Mouse (Mus musculus) heart, embryonic 15.5 days (tissue): Measurements from ENCODE around the gene Smc3. TPM values are rescaled to one million over a fixed set of nuclear protein-coding genes. Genes with fewer than 3 reads are reported as not detected.

Source experiments
- ATAC-seq: fragments of 200-750 bp; cut with Nextera tagmentation; replicated peaks from 2 replicates; pipeline ENCODE4 v1.8.0; 2017; ENCODE audit warnings: low read depth, moderate TSS enrichment; ENCODE audit not compliant: insufficient number of reproducible peaks, insufficient read depth, low FRiP score
- H3K27ac ChIP-seq: fragments of 300-500 bp; sonication (generic); 2 replicates; pipeline ENCODE4 v1.5.1; 2015; ENCODE audit warnings: mild to moderate bottlenecking, inconsistent platforms
- H3K27me3 ChIP-seq: fragments of 300-500 bp; sonication (generic); 2 replicates; pipeline ENCODE4 v1.6.1; 2015; ENCODE audit warnings: inconsistent platforms
- H3K36me3 ChIP-seq: fragments of 300-500 bp; sonication (generic); 2 replicates; pipeline ENCODE4 v1.6.1; 2015; ENCODE audit warnings: mild to moderate bottlenecking, inconsistent platforms
- H3K4me1 ChIP-seq: fragments of 300-500 bp; sonication (generic); replicated peaks from 2 replicates; pipeline ENCODE4 v1.6.1; 2015; ENCODE audit warnings: inconsistent platforms
- H3K4me2 ChIP-seq: fragments of 300-500 bp; sonication (generic); 2 replicates; pipeline ENCODE4 v1.6.1; 2015; ENCODE audit warnings: inconsistent platforms, mild to moderate bottlenecking, moderate library complexity
- H3K4me3 ChIP-seq: fragments of 300-500 bp; sonication (generic); 2 replicates; pipeline ENCODE4 v1.5.1; 2015; ENCODE audit warnings: mild to moderate bottlenecking, inconsistent platforms
- H3K9ac ChIP-seq: fragments of 300-500 bp; sonication (generic); 2 replicates; pipeline ENCODE4 v1.6.1; 2015; ENCODE audit warnings: mild to moderate bottlenecking, inconsistent platforms
- H3K9me3 ChIP-seq: fragments of 300-500 bp; sonication (generic); replicated peaks from 2 replicates; pipeline ENCODE4 v1.6.1; 2016; ENCODE audit warnings: inconsistent platforms
- WGBS: fragments of 180-500 bp; shearing (Covaris S2); methylation state at CpG from one replicate; pipeline ENCODE4 v1.1.7; 2015; ENCODE audit warnings: mixed read lengths; 5-methylcytosine and 5-hydroxymethylcytosine counted together
- polyA plus RNA-seq: library from polyadenylated mRNA; unstranded; fragments of >200 nt; fragmentation: Nextera tagmentation; extraction: Ambion mirVana; gene quantifications from 2 replicates; pipeline ENCODE4 v1.2.1, GENCODE M21; 2015

The Smc3 gene
- polyA plus RNA-seq: 37.9 and 38.9 TPM in 2 replicates

DNA sequence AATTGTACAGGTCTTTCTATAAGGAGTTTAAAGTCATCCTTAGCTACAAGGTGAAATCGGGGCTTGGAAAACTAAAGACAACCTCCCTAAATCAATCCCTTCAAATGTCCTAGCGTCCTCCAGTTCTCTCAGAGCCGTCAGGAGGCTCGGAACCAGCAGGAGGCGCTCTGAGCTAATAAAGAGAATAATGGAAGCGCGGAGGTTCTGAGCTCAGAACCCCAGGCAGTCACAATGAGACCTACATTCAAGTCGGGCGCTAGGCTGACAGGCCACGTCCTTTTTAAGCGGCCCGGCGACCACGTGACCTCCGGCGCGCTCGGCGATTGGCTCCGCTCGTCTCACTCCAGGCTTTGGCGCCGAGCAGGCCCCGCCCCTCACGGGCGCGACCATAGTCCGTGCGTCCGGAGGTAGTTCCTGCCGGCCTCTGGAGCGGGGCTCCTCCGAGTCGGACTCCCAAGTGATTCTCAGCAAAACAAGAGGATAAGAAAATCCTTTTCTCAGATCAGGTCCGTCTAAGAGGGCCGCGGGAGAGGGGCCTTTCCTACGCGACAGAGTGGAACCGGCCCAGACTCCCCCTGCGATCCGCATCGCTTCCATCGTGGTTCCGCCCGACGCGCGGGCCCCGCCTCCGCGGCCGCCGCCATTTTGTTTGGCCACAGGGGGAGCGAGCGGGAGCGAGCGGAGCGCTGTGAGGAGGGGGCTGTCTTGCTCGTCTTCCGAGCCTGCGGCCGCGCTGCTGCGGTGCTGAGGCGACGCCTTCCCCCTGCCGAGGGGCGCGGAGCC lies at the start of gene Smc3:
Gene Smc3, plus strand, starts transcription at position 642 of the 783 bp plus-strand sequence.
- Histone ChIP-seq H3K9ac (peak within 1 kb of the TSS; percentile 92), H3K27me3 (no peaks in the 10 kb centered on the region), H3K4me1 (peaks cover 18% of the 10 kb centered on the region), H3K36me3 (peaks cover 7% of the 10 kb centered on the region; the same call in 1 of the 2 replicates), H3K4me3 (peak within 1 kb of the TSS; percentile 84), H3K4me2 (peak within 1 kb of the TSS; percentile 88), H3K9me3 (no peaks in the 10 kb centered on the region), H3K27ac (peak within 1 kb of the TSS; percentile 92)
- ATAC-seq: peak; percentile 96
- WGBS: under 1% methylated on average over 70 of the region's 70 CpGs

DNA sequence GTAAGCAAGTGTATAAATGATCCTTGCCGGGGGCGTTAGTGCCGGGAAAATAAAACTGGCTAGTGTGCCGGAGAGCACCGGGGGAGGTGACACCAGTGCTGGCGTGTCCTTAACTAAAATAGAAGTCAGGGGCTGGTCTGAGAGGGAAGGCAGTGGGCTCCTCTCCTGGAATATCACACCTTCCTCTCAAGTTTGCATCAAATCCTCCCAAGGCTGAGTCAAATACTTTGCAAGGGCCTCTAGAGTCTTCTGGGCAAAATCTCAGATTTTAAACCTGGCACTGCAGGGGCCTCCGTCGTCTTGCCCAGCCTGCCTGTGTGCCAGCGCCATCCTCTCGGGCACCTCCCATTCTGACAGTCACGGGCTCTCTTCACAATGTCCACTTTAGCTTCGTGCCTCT lies 49.2 kb upstream of the Smc3 start:
- ATAC-seq: no peak
- WGBS: 59% methylated on average over 12 of the region's 12 CpGs
- Histone ChIP-seq H3K9ac (no peak overlapping the region), H3K4me2 (no peak overlapping the region), H3K4me3 (no peak overlapping the region), H3K27me3 (no peaks in the 10 kb centered on the region), H3K9me3 (no peaks in the 10 kb centered on the region), H3K36me3 (no peaks in the 10 kb centered on the region), H3K4me1 (peaks cover 13% of the 10 kb centered on the region; the same call in 1 of the 2 replicates), H3K27ac (no peak overlapping the region)

DNA sequence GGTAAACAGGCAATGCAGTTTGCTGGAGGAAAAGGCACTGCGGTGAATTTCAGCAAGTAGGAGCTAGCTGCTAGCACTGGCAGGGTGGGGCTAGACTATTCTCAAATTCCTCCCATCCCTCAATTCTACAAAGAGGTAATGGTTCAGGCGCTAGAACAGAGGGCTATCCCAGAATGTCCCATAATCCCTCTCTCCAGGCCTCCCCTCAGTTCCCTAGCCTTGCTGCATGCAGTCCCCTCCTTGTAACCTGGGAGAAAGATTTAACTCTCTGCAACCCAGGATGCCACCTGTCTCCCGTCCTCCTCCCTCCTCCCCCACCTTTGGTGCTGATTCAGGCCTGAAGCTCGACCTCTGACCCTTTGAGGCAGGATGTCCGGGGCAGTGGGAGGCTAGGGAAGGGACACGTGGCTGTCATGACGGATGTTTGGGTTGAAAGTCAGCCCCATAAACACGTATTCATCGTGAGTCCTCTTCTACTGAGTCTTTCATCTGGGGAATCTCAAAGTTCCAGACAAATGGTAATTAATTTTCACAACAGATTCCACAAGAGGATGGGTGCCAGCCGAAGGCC lies 47.9 kb upstream of the Smc3 start:
- Histone ChIP-seq H3K36me3 (no peaks in the 10 kb centered on the region), H3K27me3 (no peaks in the 10 kb centered on the region), H3K27ac (no peak overlapping the region), H3K9ac (no peak overlapping the region), H3K4me3 (no peak overlapping the region), H3K4me1 (peaks cover 16% of the 10 kb centered on the region), H3K4me2 (no peak overlapping the region), H3K9me3 (no peaks in the 10 kb centered on the region)
- 47% methylated on average over 10 of the region's 10 CpGs for WGBS
- ATAC-seq: no peak

DNA sequence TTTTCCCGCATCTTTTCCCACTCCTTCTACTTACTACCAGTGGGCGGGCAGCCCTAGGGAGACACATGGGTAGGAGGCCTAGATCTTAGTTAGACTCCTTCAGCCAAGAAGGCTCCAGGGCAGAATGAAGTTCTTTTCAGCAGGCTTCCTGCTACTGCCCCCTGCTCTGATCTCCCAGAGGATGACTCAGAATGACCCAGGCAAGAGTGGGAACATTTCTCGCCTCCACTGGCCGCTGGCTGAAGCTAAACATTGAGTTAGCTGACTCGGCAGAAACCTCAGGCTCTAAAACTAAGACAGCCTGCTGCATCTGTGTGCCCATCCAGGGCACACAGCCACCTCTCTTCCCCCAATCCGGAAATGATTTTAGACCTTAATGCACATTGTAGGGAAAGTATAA lies 47.4 kb upstream of the Smc3 start:
- Histone ChIP-seq H3K4me3 (no peak overlapping the region), H3K36me3 (no peaks in the 10 kb centered on the region), H3K27me3 (no peaks in the 10 kb centered on the region), H3K9ac (no peak overlapping the region), H3K27ac (no peak overlapping the region), H3K4me1 (peaks cover 19% of the 10 kb centered on the region), H3K9me3 (no peaks in the 10 kb centered on the region), H3K4me2 (no peak overlapping the region)
- WGBS: 43% methylated on average over 6 of the region's 6 CpGs
- ATAC-seq: no peak

DNA sequence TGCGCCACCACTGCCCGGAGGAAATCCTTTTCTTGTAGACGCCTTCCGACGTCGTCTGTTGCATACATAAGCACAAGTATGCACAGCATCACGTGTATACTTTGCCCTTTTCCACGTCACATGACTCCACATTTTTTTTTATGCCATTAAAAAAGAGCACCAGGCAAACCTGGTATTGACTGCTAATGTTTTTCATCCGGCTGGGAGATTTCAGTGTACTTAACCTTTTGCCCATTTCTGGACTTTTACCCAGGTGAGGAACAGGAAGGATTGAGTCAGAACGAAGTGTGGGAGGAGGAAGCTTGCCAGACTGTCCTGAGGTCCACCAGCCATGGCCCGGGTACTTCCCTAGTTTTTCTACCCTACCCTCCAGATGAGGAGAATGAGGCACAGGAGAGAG lies 45.8 kb upstream of the Smc3 start:
- H3K4me3 ChIP-seq: no peak overlapping the region
- no peak overlapping the region for H3K4me2 ChIP-seq
- no peak overlapping the region for H3K27ac ChIP-seq
- H3K9me3 ChIP-seq: no peaks in the 10 kb centered on the region
- H3K27me3 ChIP-seq: no peaks in the 10 kb centered on the region
- no peaks in the 10 kb centered on the region for H3K36me3 ChIP-seq
- no peak overlapping the region for H3K9ac ChIP-seq
- H3K4me1 ChIP-seq: peaks cover 19% of the 10 kb centered on the region
- no peak for ATAC-seq
- WGBS: 82% methylated on average over 11 of the region's 11 CpGs

DNA sequence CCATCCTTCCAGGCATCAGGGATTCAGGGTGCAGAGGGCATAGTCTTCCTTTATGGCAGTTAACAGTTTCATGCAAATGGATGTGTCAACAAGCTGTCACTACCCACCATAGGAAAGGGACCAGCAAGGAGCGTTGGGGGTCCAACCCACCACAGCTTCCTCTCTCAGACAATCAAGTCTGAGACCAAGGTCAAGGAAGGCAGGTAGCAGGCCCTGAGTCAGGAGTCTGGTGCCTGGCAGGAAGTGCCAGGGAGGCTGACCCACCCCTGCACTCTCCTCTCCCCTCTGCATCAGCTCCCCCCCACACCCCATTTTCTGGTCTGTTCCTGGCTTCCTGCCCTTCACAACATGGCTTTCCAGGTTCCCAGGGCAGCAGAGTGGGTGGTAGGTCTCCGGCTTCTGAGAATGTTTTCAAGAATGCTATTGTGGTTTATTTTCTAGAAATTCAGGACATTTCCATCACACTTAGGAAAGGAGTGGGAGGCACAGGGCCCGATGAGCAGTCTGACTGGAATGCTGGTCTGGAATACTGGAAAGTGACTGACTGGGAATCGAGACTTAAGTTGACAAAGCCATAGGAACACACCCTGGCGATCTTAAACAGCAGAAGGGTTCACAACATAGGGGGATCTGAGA lies 45.1 kb upstream of the Smc3 start:
- H3K27ac ChIP-seq: no peak overlapping the region
- H3K4me3 ChIP-seq: no peak overlapping the region
- ATAC-seq: no peak
- peaks cover 19% of the 10 kb centered on the region for H3K4me1 ChIP-seq
- H3K36me3 ChIP-seq: no peaks in the 10 kb centered on the region
- H3K27me3 ChIP-seq: no peaks in the 10 kb centered on the region
- H3K4me2 ChIP-seq: no peak overlapping the region
- no peak overlapping the region for H3K9ac ChIP-seq
- H3K9me3 ChIP-seq: no peaks in the 10 kb centered on the region
- 59% methylated on average over 5 of the region's 5 CpGs for WGBS

DNA sequence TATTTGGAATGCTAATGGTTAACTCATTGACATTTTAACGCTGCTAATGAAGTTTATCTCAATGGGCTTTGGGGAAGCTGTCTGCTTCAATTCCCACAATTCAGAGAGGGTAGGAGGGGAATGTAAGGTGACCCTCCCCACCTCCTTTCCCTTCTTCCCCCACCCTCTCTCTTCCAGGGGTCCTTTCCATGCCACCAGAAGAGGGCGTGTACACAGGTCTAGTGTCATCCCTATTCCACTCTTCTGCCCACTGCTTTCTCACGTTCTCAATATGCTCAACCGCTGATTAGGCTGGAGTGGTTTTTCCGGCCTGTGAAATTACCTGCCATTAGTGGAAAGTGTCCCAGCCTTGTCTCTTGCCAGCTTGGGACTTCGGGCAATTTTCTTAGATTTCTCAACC lies 43.4 kb upstream of the Smc3 start:
- Histone ChIP-seq H3K27me3 (no peaks in the 10 kb centered on the region), H3K27ac (no peak overlapping the region), H3K9me3 (no peaks in the 10 kb centered on the region), H3K4me2 (peak overlapping the region; percentile 60), H3K4me3 (peak overlapping the region; percentile 29), H3K9ac (no peak overlapping the region), H3K4me1 (peaks cover 14% of the 10 kb centered on the region), H3K36me3 (no peaks in the 10 kb centered on the region)
- WGBS: 25% methylated on average over 6 of the region's 6 CpGs
- ATAC-seq: no peak

DNA sequence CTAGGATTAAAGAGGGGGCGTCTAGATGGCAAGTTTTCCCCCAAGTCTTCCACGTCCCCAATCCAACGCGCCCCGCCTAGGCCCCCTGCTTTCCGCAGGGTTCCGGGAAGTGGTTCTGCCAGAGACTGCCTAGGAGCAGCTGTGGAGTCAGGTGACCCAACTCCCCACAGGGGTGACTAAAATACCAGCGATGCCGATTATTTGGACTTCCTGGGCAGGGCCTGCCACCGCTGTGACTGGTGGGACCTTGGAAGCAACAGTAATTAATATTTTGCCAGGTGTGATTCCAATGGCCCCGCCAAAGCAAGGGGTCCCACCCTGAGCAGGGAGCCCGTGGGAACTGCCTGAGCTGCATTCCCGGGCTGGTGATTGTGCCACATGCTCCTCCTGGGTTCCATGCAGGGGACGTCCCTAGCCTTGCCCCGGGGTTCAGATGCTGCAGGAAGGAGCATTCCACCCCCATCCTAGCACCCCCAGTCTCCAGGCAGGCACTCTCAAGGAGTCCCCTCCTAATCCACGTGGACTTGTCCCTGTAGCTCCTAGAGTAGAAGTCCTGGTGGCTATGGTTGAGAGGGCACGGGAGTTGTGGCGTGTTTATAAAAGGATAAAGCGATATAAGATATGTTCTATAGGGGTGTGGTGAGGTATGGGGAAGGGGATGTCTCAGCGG lies 42.8 kb upstream of the Smc3 start:
- Histone ChIP-seq H3K4me2 (peak overlapping the region; percentile 60), H3K36me3 (no peaks in the 10 kb centered on the region), H3K4me3 (peak overlapping the region; percentile 29), H3K9ac (no peak overlapping the region), H3K27me3 (no peaks in the 10 kb centered on the region), H3K27ac (no peak overlapping the region), H3K4me1 (peaks cover 13% of the 10 kb centered on the region), H3K9me3 (no peaks in the 10 kb centered on the region)
- peak; percentile 62; the same call in 1 of the 2 replicates for ATAC-seq
- WGBS: 26% methylated on average over 20 of the region's 20 CpGs

DNA sequence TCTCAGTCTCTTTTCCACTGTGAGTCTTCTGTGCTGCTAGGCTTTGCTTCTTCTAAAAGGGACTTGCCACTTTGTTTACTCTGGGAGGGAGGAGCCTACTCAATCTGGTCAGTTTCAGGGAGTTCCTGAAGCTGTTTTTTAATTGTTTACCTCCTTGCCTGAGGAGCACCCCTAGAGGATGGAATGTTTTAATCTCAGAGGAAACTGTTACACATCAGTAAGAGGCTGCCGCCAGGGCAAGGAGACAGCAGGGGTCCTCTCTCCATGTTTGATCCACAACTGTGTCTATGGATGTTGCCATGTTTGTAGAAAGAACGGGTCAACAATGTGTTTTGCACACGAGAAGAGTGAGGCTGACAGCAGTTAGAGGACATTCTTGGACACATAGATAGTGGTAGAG lies 39.8 kb upstream of the Smc3 start:
- ATAC-seq: no peak
- no peak overlapping the region for H3K4me3 ChIP-seq
- H3K4me2 ChIP-seq: no peak overlapping the region
- WGBS: 81% methylated on average over 3 of the region's 3 CpGs
- H3K9ac ChIP-seq: no peak overlapping the region
- H3K27ac ChIP-seq: no peak overlapping the region
- H3K27me3 ChIP-seq: no peaks in the 10 kb centered on the region
- H3K4me1 ChIP-seq: peaks cover 6% of the 10 kb centered on the region
- no peaks in the 10 kb centered on the region for H3K9me3 ChIP-seq
- H3K36me3 ChIP-seq: no peaks in the 10 kb centered on the region

DNA sequence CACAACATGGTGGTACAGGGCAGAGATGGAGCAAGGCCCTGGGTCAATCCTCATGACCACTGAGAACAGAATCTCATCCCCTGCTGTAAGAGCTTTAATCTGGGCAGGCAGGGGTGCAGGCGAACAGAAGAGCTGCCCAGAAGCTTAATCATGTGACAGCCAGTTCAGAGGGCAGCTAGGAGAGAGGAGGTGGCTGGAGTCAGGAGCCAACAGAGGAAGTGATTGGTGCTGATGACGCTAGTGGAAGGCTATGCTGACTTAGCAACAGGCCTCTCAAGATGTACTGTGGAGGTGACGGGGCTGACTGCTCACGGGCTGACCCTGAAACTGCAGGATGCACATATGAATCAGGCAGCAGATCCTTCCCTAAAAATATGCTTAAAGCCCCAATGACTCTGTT lies 36.0 kb upstream of the Smc3 start:
- Histone ChIP-seq H3K9ac (no peak overlapping the region), H3K4me3 (no peak overlapping the region), H3K36me3 (no peaks in the 10 kb centered on the region), H3K4me2 (no peak overlapping the region), H3K27me3 (no peaks in the 10 kb centered on the region), H3K27ac (no peak overlapping the region), H3K4me1 (peaks cover 3% of the 10 kb centered on the region), H3K9me3 (no peaks in the 10 kb centered on the region)
- WGBS: 35% methylated on average over 4 of the region's 4 CpGs
- ATAC-seq: no peak

DNA sequence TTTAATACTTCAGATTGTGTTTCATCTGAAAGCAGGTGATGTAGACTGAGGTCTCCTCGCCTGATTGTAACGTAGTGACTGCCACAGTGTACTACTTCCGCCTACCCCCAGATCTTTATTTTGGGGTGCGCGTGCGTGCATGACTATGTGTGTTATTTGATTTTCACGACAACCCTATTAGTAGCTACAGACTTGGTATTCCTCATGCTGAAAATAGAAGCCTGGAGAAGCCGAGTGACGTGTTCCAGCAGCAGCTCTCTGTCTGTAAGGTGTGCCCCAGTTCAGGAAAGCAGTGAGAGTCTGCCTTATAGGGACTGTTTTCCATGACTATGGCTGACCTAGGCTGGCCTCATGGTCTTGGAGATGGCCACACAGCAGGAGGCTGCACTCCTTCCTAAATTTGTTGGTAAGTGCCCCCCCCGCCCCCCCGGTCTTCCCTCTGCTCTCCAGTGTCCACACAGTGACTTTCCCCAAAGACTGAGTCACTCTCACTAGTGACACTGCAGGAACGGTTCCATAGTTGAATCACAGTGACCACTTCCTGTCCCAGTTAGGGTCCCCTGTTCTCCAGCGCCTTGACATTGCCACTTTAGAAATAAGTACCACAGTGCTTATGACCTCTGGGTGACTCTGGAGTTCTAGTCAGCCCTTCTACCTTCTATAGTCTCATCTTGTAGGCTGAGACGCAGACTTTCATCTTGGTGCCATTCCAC lies 34.5 kb upstream of the Smc3 start:
- no peak for ATAC-seq
- 79% methylated on average over 14 of the region's 14 CpGs for WGBS
- Histone ChIP-seq H3K9ac (no peak overlapping the region), H3K9me3 (no peaks in the 10 kb centered on the region), H3K27ac (no peak overlapping the region), H3K4me1 (peaks cover 3% of the 10 kb centered on the region), H3K36me3 (no peaks in the 10 kb centered on the region), H3K4me3 (no peak overlapping the region), H3K27me3 (no peaks in the 10 kb centered on the region), H3K4me2 (no peak overlapping the region)
